Mouse (Mus musculus) cerebellum, adult 2 months (tissue): ENCODE results near the gene Nos2. TPM values are rescaled to one million over a fixed set of nuclear protein-coding genes. Genes with fewer than 3 reads are reported as not detected.

ENCODE experiments used
- DNase-seq, 2 experiments: peaks; one replicate each; pipeline ENCODE4 v3.0.0; 2021
- H3K27ac ChIP-seq: fragments of 200-500 bp; 2 replicates; pipeline ENCODE4 v1.5.1; 2012; ENCODE audit warnings: low read length, control low read depth, inconsistent platforms; ENCODE audit not compliant: insufficient read depth
- H3K27me3 ChIP-seq: fragments of 200-500 bp; 2 replicates; pipeline ENCODE4 v1.6.1; 2012; ENCODE audit warnings: inconsistent platforms, mild to moderate bottlenecking, low read length, moderate library complexity; ENCODE audit not compliant: control insufficient read depth, insufficient read depth
- H3K4me1 ChIP-seq: fragments of 200-500 bp; 2 replicates; pipeline ENCODE4 v1.6.1; 2011; ENCODE audit warnings: low read length; ENCODE audit not compliant: control insufficient read depth, insufficient read depth
- H3K4me3 ChIP-seq: fragments of 200-500 bp; replicated peaks from 2 replicates; pipeline ENCODE3; 2011; ENCODE audit warnings: mild to moderate bottlenecking, low read depth, low read length, control low read depth; ENCODE audit not compliant: insufficient read depth
- CTCF ChIP-seq: fragments of 200-500 bp; IDR thresholded peaks from 2 replicates; pipeline ENCODE4 v1.5.1; 2011; ENCODE audit warnings: low read depth, mild to moderate bottlenecking, control low read depth, low read length, moderate library complexity, borderline replicate concordance; ENCODE audit not compliant: insufficient read depth
- POLR2A ChIP-seq: fragments of 200-500 bp; IDR thresholded peaks from 2 replicates; pipeline ENCODE4 v1.6.1; 2011; ENCODE audit warnings: low read length, control low read depth, borderline replicate concordance; ENCODE audit not compliant: insufficient read depth
- WGBS: fragments of 180-500 bp; shearing (Covaris S2); methylation state at CpG from one replicate; pipeline ENCODE4 v1.1.7; 2018; 5-methylcytosine and 5-hydroxymethylcytosine counted together
- polyA plus RNA-seq: library from polyadenylated mRNA; depleted of rRNA; stranded (reverse); fragments of >200 nt; gene quantifications from 2 replicates; pipeline ENCODE4 v1.2.3, GENCODE M21; 2012

Nos2 gene
- polyA plus RNA-seq, 1 experiment: 0.65 TPM

- Histone ChIP-seq H3K4me3 (no peak overlapping the region), H3K4me1 (no peaks in the 10 kb centered on the region), H3K27ac (no peak overlapping the region), H3K27me3 (no peaks in the 10 kb centered on the region)
- WGBS: 57% methylated on average over 5 of the region's 5 CpGs
- TF ChIP-seq CTCF (no peak), POLR2A (no peak)
- no peak for DNase-seq
Measured at GRCm38 (mm10) chr11:78959841-78960520, 39.4 kb downstream of the Nos2 start.

- no peak for DNase-seq
- Histone ChIP-seq H3K4me3 (no peak overlapping the region), H3K4me1 (no peaks in the 10 kb centered on the region), H3K27me3 (no peaks in the 10 kb centered on the region), H3K27ac (no peak overlapping the region)
- 90% methylated on average over 5 of the region's 5 CpGs for WGBS
- TF ChIP-seq CTCF (no peak), POLR2A (no peak)
Measured at GRCm38 (mm10) chr11:78961221-78961620, 40.6 kb downstream of the Nos2 start.

DNA sequence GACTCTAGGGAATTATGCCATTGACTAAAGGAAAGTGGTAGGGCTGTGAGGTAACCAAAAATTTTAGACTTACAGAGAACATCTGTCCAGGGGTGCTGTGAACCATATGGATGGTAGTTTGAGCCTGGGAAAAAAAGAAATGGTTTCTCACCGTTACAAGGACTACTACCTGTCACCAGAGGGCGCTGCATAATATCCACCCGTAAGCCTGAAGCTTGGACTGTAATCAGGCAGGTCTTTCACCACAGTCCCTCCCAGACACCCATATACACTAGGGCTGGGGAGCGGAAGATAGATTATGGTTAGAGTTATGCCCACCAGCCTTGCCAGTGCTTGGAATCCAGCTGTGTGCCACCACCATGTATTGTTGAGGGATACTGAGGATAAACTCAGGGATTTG, 46.8 kb downstream of the Nos2 start:
- WGBS: 30% methylated on average over 4 of the region's 4 CpGs
- H3K27me3 ChIP-seq: no peaks in the 10 kb centered on the region
- H3K4me3 ChIP-seq: no peak overlapping the region
- TF ChIP-seq POLR2A (no peak), CTCF (peak; percentile 34; the same call in 1 of the 2 replicates)
- peak in 1 of 2 experiments; percentile 9 for DNase-seq
- H3K4me1 ChIP-seq: no peaks in the 10 kb centered on the region
- no peak overlapping the region for H3K27ac ChIP-seq

DNA sequence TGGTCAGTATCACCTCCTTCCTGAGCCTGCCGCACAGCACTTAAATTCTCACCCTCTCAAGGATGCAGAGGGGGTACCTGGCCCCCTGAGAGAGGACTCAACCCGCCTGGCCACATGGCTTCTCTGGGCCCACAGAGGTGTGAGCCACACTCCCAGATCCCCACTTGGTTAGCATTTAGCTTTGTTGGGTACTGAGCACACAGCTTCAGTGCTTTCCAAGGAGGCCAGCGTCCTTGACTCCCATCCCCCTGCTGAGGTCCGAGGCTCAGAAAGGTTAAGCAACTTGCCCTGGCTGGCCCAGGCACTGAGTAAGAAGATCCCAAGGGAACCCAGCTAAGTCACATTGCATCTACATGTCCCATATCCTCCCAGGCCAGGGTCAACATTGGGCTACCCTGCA, 47.5 kb downstream of the Nos2 start:
- H3K4me3 ChIP-seq: no peak overlapping the region
- no peaks in the 10 kb centered on the region for H3K27me3 ChIP-seq
- TF ChIP-seq POLR2A: no peak
- no peak for TF ChIP-seq CTCF
- WGBS: 86% methylated on average over 4 of the region's 4 CpGs
- no peak for DNase-seq
- H3K27ac ChIP-seq: no peak overlapping the region
- no peaks in the 10 kb centered on the region for H3K4me1 ChIP-seq

- TF ChIP-seq CTCF: no peak
- TF ChIP-seq POLR2A: no peak
- H3K27me3 ChIP-seq: no peaks in the 10 kb centered on the region
- H3K27ac ChIP-seq: no peak overlapping the region
- WGBS: 84% methylated on average over 8 of the region's 8 CpGs
- DNase-seq: no peak
- no peaks in the 10 kb centered on the region for H3K4me1 ChIP-seq
- H3K4me3 ChIP-seq: no peak overlapping the region
Measured at GRCm38 (mm10) chr11:78971096-78971495, 50.5 kb downstream of the Nos2 start.

GRCm38 (mm10) chr11:78971746-78972145, 51.2 kb downstream of the Nos2 start:
- WGBS: 92% methylated on average over 3 of the region's 3 CpGs
- H3K4me1 ChIP-seq: no peaks in the 10 kb centered on the region
- H3K27me3 ChIP-seq: no peaks in the 10 kb centered on the region
- no peak overlapping the region for H3K4me3 ChIP-seq
- no peak for TF ChIP-seq CTCF
- no peak for TF ChIP-seq POLR2A
- no peak for DNase-seq
- H3K27ac ChIP-seq: no peak overlapping the region

DNA sequence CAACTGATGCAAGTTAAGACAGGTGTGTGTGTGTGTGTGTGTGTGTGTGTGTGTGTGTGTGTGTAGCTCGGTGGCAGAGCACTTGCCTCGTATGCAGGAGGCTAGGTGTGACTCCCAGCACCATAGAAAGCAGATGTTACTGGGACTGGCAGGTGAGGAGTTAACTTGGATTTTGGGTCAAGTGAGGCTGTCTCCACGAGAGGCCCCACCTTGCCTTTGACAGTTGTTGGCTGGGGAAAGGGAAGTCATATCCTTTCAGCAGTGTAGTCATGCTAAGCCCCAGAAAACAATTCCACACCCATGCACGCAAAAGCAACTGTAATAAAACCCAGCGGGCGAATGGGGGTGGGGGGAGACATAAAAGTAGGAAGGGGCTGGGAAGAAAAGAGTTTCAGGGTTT, 51.7 kb downstream of the Nos2 start:
- Histone ChIP-seq H3K4me3 (no peak overlapping the region), H3K4me1 (no peaks in the 10 kb centered on the region), H3K27ac (no peak overlapping the region), H3K27me3 (no peaks in the 10 kb centered on the region)
- no peak for DNase-seq
- WGBS: 84% methylated on average over 6 of the region's 6 CpGs
- TF ChIP-seq CTCF (no peak), POLR2A (no peak)

GRCm38 (mm10) chr11:78972811-78973351, 52.3 kb downstream of the Nos2 start:
- no peaks in the 10 kb centered on the region for H3K27me3 ChIP-seq
- WGBS: 21% methylated on average over 8 of the region's 8 CpGs
- H3K27ac ChIP-seq: no peak overlapping the region
- TF ChIP-seq CTCF: no peak
- no peak for TF ChIP-seq POLR2A
- H3K4me3 ChIP-seq: no peak overlapping the region
- no peaks in the 10 kb centered on the region for H3K4me1 ChIP-seq
- no peak for DNase-seq
